Mouse (Mus musculus) A20 (cell line): ENCODE measurements around the gene Tgfb1i1.
A peak's percentile ranks its signal among the peaks of the same experiment; 100 is the strongest.

Experiments
- DNase-seq: peaks from one replicate; pipeline ENCODE4 v3.0.0-alpha.2; 2011; ENCODE audit warnings: low read depth, low spot score

Tgfb1i1 gene

DNA sequence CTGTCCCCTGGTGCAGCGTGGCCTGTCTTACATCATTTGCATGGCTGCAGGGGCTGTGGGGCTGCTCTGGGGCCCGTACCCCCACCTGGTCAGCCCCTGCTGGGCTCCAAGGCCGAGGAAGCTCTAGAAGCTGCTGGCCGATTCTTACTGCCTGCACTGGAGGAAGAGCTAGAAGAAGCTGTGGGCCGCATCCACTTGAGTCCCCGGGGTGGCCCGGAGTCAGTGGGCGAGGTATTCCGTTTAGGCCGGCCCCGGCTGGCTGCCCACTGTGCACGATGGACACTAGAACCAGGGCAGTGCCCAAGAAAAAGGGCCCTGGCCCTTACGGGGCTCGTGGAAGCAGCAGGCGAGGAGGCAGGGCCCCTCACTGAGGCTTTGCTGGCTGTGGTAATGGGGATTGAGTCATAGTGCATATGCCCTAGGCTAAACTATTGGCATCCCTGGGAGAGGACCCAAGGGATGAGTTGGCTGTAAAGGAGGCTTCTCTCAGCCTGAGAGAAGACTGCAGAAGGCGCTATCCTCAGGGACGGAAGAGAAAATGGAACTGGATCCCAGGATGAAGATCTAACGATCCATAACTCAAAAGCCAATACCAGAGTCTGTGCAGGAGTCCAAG lies 2.1 kb upstream of the Tgfb1i1 start:
- DNase-seq: no peak

- DNase-seq: no peak
These were observed 1.1 kb upstream of the Tgfb1i1 start for GRCm38 (mm10) chr7:128245547-128245946.

- DNase-seq: peak; percentile 74
These were observed 831 bp downstream of the Tgfb1i1 start for GRCm38 (mm10) chr7:128247443-128247842.

GRCm38 (mm10) chr7:128248081-128249042 lies 1.8 kb downstream of the Tgfb1i1 start:
- no peak for DNase-seq

DNA sequence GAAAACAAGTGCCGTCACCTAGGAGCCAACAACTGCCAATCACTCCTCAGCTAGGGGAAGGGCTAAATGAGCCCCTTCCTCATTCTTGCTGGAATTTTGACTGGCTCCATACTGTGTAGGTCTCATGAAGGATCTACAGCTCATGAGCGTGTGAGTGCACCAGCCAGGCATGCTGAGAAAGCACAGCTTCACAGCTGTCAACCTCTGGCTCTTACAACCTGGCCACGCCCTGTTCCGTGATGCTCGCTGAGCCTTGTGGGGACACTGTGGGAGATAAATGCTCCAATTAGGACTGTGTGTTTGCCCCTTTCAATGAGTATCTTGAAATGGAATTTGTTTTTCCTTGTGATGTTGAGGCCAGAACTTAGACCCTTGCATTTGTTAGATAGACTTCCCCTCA lies 3.4 kb downstream of the Tgfb1i1 start:
- no peak for DNase-seq

DNA sequence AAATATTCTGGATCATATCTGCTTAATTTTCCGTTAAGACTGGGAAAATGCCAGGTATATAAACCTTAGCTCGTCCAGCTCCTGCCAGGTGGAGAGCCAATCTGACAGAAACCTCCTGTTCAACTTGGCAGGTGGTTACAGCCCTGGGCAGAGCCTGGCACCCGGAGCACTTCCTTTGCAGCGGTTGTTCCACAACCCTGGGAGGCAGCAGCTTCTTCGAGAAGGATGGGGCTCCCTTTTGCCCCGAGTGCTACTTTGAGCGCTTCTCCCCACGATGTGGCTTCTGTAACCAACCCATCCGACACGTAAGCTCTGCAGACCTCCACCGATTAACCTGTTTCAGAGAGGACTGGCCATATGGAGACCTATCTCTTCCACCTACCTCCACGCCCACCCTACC lies 5.3 kb downstream of the Tgfb1i1 start:
- no peak for DNase-seq

- no peak for DNase-seq
These were observed 6.0 kb downstream of the Tgfb1i1 start for GRCm38 (mm10) chr7:128252609-128253008.

DNA sequence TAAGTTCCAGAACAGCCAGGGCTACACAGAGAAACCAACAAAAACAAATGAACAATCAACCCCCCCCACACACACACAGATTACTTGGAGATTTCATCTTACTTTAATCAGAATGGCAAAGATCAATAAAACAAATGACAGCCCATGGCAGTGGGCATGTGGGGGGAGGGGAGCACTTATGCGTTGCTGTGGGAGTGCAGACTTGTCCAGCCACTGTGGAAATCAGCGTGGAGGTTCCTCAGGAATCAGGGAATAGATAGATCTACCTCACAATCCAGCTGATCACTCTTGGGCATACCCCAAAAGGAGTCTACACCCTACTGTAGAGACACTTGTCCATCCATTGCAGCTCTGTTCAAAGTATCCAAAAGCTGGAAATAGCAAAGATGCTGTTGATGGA lies 8.4 kb downstream of the Tgfb1i1 start:
- DNase-seq: no peak

GRCm38 (mm10) chr7:128255757-128256156 lies 9.1 kb downstream of the Tgfb1i1 start:
- no peak for DNase-seq

DNA sequence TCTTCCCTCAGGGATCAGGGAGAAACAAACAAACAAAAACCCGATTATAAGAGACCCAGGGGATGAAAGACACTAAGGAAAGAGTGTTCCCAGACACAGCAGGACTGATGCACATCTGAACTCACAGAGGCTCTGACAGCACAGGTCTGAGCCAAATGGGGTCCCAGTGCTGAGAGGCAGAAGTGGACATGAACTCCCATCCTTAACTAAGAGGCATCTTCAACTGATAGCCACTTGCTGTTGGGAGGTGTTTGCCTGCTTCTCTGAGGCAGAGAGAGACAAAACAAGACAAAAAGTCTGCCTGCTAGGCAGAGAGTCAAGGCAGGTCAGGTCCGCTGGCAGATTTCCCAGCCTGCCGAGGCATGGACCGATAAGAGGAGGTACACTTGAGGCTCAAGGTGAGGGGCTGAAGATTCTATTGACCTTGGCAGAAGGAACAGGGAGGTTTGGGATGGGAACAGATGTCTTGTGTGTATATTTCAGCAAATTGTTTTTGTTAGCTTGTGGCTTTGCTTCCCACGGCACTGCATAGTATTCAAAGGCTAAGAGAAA lies 10.2 kb downstream of the Tgfb1i1 start:
- no peak for DNase-seq

DNA sequence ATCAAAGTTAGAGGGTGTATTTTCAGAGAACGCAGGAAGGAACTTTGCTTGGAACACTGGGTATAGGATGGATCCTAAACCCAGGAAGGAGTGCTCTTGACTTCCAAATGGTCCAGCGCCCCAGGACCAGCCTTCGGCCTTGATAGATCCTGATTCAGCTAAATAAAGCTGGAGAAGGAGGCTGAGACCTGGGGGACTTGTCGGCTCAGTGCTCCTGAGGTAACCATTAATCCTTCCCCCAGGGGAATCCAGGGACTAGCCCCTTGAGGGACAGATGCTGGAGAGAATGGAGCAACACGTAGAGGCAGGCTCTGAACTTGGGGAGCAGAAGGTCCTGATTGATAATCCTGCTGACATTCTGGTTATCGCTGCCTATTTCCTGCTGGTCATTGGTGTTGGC lies 18.8 kb downstream of the Tgfb1i1 start, which contains the start of gene Slc5a2:
Gene Slc5a2, plus strand, starts transcription at position 247 of the 400 bp plus-strand sequence.
- no peak for DNase-seq

DNA sequence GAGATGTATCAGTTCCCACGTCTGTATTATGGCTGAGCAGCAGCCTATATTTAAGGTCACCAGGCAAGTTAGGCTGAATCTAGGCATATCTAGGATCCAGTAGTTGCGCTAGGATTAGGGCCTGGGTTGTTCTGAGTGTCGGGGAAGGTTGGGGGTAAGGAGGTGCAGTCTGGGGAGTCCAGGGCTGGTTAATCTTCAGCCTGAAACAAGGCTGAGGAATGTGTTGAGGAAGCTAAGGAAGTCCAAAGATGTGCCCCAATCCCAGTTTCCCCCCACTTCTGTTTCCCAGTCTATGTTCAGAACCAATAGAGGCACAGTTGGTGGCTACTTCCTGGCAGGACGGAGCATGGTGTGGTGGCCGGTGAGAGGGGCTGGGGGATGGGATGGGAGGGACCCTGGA lies 19.4 kb downstream of the Tgfb1i1 start:
- DNase-seq: no peak

DNA sequence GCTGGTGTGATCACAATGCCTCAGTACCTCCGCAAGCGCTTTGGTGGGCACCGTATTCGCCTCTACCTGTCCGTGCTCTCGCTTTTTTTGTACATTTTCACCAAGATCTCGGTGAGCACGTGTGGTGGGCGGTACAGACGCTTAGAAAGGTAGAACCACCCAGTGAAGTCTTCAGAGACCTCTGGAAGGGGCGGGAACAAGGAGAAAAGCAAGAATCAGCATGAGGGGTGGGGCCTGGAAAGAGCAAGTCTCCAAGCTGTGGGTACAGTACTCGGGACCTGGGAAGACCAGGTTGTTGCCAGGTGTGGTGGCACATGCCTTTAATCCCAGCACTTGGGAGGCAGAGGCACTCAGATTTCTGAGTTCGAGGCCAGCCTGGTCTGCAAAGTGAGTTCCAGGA lies 20.8 kb downstream of the Tgfb1i1 start:
- DNase-seq: no peak

- no peak for DNase-seq
These were observed 21.2 kb downstream of the Tgfb1i1 start for GRCm38 (mm10) chr7:128267813-128268212.

GRCm38 (mm10) chr7:128270431-128270850 lies 23.8 kb downstream of the Tgfb1i1 start:
- DNase-seq: no peak

DNA sequence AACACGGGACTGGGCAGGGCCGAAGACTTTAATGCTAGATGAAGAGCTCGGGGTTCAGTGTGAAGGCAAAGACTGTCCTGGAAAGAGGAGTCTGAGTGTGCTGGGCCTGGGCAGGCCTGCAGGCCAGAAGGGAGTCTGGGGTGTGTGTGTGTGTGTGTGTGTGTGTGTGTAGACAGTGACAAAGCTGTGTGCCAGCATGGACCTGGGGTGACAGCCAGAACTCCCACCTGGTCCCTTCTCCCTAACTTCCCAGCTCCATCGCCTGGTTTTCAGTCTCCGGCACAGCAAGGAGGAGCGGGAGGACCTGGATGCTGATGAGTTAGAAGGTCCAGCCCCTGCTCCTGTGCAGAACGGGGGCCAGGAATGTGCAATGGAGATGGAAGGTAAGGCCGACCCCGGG lies 24.9 kb downstream of the Tgfb1i1 start:
- DNase-seq: no peak

GRCm38 (mm10) chr7:128276051-128276450 lies 29.4 kb downstream of the Tgfb1i1 start:
- no peak for DNase-seq

GRCm38 (mm10) chr7:128279750-128280149 lies 33.1 kb downstream of the Tgfb1i1 start:
- DNase-seq: no peak

DNA sequence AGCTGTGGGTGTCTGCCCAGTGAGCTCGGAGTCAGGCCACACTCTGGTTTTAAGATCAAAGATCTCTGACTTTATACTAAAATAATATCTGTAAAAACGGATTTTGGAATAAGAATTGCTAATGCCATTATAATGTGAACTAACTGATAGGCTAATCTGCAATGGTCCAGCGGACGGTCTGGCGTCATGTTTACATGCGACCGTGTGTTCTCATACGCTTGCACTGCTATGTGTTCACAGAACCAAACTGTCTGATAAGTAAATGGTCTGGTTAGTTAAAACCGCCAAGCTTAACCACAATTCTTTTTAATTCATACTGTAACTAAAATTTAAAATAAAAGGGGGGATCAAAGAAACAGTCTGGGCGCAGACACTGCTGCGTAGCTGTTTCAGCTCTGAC lies 35.2 kb downstream of the Tgfb1i1 start:
- DNase-seq: no peak

DNA sequence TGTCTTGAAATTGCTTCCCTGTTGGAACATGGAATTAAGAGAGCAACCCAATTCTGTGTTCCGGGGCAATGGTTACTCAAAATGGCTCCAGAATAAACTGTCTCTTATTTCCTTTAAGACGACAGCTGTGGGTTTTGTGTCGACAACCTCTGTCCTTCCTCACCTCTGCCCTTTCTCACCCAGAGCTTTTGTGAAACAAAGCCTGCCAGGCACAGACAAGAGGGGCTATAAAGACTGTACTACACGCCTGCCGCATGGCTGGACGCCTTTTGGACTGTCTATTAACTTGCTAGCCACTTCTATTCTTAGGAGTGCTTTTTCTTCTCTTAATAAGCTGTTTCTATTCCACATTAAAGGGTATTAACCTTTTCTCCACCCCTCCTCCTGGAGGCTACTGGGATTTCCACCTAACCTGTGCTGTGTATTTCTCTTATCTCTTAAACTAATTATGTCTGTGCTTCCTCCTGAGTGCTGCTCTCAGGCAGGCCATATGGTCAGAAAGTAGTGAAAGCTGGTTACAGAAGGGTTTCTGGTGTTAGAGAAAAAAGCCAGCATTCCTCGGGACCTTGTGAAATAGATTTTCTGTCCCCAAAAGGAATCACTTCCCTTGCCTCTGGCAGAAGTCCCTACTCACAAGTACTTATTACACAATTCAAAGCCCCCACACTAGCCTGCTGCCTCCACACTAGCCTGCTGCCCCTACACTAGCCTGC lies 36.1 kb downstream of the Tgfb1i1 start:
- no peak for DNase-seq

DNA sequence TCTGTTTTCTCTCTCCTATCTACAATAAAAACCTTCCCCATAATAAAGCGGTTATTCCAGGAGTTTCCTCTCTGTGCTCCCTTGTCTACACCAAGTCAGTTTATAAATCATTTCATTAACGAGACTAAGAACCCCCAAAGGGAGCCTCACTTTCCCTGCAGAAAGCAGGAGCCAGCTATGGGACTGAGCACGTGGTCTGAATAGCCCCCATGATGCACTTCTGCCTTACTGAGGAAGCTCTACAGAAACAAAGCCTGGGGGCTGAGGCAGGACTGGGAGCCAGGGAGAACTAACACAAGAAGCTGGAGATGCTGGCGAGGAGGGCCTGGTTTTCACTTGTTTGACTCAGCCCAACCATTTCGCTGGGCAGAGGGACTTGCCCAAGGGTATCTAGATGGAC lies 37.4 kb downstream of the Tgfb1i1 start:
- DNase-seq: no peak

DNA sequence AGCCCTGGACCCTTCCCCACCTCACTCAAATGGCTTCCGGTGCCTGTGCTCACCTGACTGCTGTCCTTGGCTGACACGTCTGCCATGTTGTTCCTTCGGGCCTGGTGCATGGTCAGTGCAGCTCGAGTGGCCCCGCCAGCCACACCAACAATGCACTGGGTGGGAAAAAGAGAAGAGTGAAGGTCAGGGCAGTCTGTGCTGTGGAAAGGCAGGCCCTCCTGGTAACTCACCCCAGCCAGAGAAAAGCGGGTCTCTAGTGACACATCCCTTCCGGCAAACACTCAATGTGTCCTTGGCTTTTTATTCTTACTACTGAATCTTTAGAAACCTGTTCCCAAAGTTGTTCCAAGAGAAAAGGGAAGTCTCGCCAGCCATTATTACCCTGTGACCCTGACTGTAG lies 38.4 kb downstream of the Tgfb1i1 start:
- DNase-seq: no peak
